Mouse (Mus musculus) mouse trophoblast stem cell (cell line): ENCODE measurements around the gene Csf3.

ENCODE experiments used
- in situ Hi-C, 2 experiments: fragments of 300-500 bp; cut with MseI, MboI; formaldehyde crosslinking; loops; 2 replicates in 1 of 2; 3 replicates in 1 of 2; pipeline ENCODE4 v1.15.1; 2025

The Csf3 gene

GRCm38 (mm10) chr11:98747804-98748505 lies 46.9 kb downstream of the Csf3 start:
- in situ Hi-C loops, result no loop called here

- in situ Hi-C loops, result no loop called here
Observed at GRCm38 (mm10) chr11:98748506-98749416, 47.7 kb downstream of the Csf3 start.

DNA sequence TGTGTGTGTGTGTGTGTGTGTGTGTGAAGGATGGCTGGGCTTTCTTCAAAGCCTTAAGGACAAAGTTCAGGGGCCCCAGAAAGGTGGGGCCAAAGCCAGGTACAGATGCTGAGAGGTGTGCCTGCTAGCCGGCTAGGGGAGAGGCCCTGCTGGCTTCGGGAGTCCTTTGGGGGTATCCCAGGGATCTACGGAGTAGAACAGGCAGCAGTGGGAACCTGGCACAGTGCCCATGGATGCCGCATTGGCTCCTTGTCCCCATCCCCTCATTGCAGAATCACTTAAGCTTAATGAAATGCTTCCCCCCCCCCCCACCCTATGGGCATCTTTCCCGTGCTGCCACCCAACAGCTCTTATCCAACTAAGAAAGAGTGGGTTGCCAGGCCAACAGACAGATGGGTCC lies 48.7 kb downstream of the Csf3 start:
- in situ Hi-C loops, result no loop called here

DNA sequence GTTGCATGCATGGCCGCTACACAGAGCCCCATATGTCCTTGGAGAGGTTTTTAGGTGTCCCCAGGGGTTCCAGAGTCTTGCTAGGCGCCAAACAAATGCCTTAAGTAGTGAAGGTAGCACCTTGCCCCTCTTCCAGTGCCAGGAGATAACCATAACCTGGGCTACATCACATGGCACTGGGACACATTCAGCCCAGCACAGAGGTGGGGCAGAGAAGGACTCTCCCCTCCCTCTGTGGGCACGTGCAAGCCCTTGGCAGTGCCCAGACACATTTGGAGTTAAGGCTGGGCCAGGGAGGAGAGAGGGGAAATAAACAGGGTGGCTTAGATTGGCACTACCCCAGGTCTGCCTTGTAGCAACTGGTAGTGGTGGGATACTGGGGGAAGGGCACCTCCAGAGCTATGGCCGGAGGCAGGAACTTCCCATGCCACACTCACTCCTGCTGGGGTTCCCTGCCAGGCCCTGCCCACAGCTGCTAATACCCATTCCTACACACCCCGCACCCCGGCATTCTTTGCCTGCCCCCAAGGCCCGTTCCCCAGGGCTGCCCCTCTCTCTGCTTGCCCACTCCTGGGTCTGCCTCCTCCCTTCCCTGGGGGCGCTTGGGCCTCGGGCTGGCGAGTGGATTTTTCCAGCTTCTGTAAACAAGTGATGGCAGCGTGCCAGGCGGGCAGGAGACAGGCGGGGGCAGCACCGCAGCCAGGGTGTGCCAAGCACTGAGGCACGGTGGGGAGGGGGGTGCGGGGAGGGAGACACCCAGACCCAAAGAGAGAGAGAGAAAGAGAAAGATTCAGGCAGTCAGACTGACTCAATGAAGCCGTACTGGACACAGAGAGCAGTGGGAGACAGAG lies 49.5 kb downstream of the Csf3 start:
- in situ Hi-C loops, result no loop called here

GRCm38 (mm10) chr11:98751221-98751782 lies 50.2 kb downstream of the Csf3 start:
- in situ Hi-C loops, result no loop called here

- in situ Hi-C loops, result no loop called here
Observed at GRCm38 (mm10) chr11:98752562-98753140, 51.6 kb downstream of the Csf3 start.
